8 mouse cellular contexts compared by ENCODE assay signal in the genomic region with DNA sequence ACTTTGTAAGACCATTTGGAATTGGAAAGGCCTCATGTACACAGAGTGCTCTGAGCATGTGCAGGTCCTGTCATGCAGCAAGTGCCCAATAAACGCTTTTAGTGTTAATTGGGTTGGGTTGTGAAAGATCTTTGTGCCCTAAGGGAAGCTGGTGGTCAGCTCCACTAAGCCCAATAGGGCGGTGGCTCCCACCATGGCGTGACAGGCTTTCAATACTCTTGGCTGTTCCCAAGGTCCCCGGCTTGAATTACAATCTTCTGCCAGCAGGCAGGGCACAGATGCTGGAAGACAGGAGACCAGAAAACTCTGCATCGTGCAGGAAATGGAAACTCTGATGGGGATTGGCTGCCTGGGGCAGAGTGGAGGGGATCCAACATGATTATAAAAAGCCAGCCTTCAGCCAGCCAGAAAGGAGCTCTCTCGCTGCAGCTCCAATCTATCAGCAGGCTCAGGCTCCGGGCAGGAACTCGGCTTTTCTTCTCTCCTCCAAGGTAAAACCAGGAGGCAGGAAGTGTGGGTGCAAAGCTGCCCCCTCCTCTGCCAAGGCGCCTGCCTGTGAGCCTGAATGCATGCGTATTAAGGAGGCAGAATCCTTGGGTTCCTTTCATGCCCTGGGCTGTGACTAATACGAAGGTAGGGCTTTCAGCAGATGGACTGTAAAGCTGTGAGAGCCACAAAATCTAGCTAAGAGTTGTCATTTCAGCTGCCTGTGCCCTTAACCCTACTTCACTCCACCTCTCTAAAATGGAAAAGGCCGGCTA. TPM values are rescaled to one million over a fixed set of nuclear protein-coding genes. Genes with fewer than 3 reads are reported as not detected.
A peak's percentile ranks its signal among the peaks of the same experiment; 100 is the strongest.
DNase-seq lines count a peak whose midpoint lies in the region; ATAC-seq and TF ChIP-seq lines count a peak whose summit lies in the region.

No protein-coding gene starts in this region.

- TF ChIP-seq CTCF in olfactory bulb, adult 2 months (IDR thresholded peaks at IDR 0.05; ENCODE audit: insufficient read depth, low read depth, low read length), result 0 out of 2 replicates have a peak, but pooled peaks have one; percentile 6

- no peaks in the 10 kb centered on the region for H3K36me3 ChIP-seq in lung, embryonic 16.5 days (ENCODE audit: control insufficient read depth, insufficient read depth, low read length)
- no peaks in the 10 kb centered on the region for H3K36me3 ChIP-seq in forebrain, embryonic 10.5 days (replicated peaks)
- no peaks in the 10 kb centered on the region for H3K36me3 ChIP-seq in hindbrain, embryonic 15.5 days

- no peak for DNase-seq in lung, postnatal 36 days
- no peak for DNase-seq in forebrain, embryonic 10.5 days (ENCODE audit: extremely low spot score, low spot score)
- peak; percentile 58 to 59 for DNase-seq in layer of hippocampus, postnatal 36 days
- DNase-seq in liver, result no peak
- no peak for DNase-seq in thymus, postnatal 14 days

- ATAC-seq in lung, embryonic 16.5 days (ENCODE audit: low read depth), result peak; percentile 42; the same call in 1 of the 2 replicates
- peak; percentile 78 for ATAC-seq in hindbrain, embryonic 15.5 days (ENCODE audit: low FRiP score, low read depth)

- TF ChIP-seq POLR2A in olfactory bulb, adult 2 months (IDR thresholded peaks at IDR 0.05; ENCODE audit: insufficient read depth, low read depth, low read length), result no peak

- no peaks in the 10 kb centered on the region for H3K27me3 ChIP-seq in lung, embryonic 16.5 days (ENCODE audit: control insufficient read depth, insufficient read depth, low read depth, low read length)
- H3K27me3 ChIP-seq in forebrain, embryonic 10.5 days (ENCODE audit: poor library complexity, severe bottlenecking), result peaks cover 22% of the 10 kb centered on the region
- no peaks in the 10 kb centered on the region for H3K27me3 ChIP-seq in hindbrain, embryonic 15.5 days

- H3K9me3 ChIP-seq in lung, embryonic 16.5 days (ENCODE audit: control insufficient read depth, low read length), result no peaks in the 10 kb centered on the region
- no peaks in the 10 kb centered on the region for H3K9me3 ChIP-seq in forebrain, embryonic 10.5 days
- no peaks in the 10 kb centered on the region for H3K9me3 ChIP-seq in hindbrain, embryonic 15.5 days

- peaks cover 2% of the 10 kb centered on the region; the same call in 1 of the 2 replicates for H3K4me1 ChIP-seq in lung, embryonic 16.5 days (replicated peaks; ENCODE audit: control insufficient read depth, insufficient read depth, low read length)
- H3K4me1 ChIP-seq in forebrain, embryonic 10.5 days, result peaks cover 46% of the 10 kb centered on the region
- H3K4me1 ChIP-seq in hindbrain, embryonic 15.5 days (replicated peaks), result peaks cover 24% of the 10 kb centered on the region
- peaks cover 21% of the 10 kb centered on the region for H3K4me1 ChIP-seq in olfactory bulb, adult 2 months (ENCODE audit: control insufficient read depth, insufficient read depth, low read length)

- no peak overlapping the region; the same call in 1 of the 2 replicates for H3K27ac ChIP-seq in lung, embryonic 16.5 days (ENCODE audit: low read length)
- peak overlapping the region; percentile 64 for H3K27ac ChIP-seq in forebrain, embryonic 10.5 days
- H3K27ac ChIP-seq in hindbrain, embryonic 15.5 days (replicated peaks), result peak overlapping the region; percentile 79
- 0 out of 2 replicates have a peak overlapping the region, but pooled peaks have one; percentile 4 for H3K27ac ChIP-seq in olfactory bulb, adult 2 months (ENCODE audit: insufficient read depth, low read depth, low read length)

- 49% methylated on average over 12 of the region's 12 CpGs for WGBS in lung, embryonic 16.5 days
- WGBS in forebrain, embryonic 10.5 days, result 56% methylated on average over 12 of the region's 12 CpGs
- 35% methylated on average over 12 of the region's 12 CpGs for WGBS in hindbrain, embryonic 15.5 days
- WGBS in olfactory bulb, adult 2 months, result 23% methylated on average over 12 of the region's 12 CpGs

- no peak overlapping the region for H3K9ac ChIP-seq in lung, embryonic 16.5 days (ENCODE audit: low read length)
- peak overlapping the region; percentile 26; the same call in 1 of the 2 replicates for H3K9ac ChIP-seq in hindbrain, embryonic 15.5 days

- no peak overlapping the region for H3K4me2 ChIP-seq in lung, embryonic 16.5 days (ENCODE audit: low read depth, low read length)
- H3K4me2 ChIP-seq in hindbrain, embryonic 15.5 days, result peak overlapping the region; percentile 29

- no peak overlapping the region for H3K4me3 ChIP-seq in lung, embryonic 16.5 days (ENCODE audit: low read length)
- no peak overlapping the region for H3K4me3 ChIP-seq in forebrain, embryonic 10.5 days
- no peak overlapping the region for H3K4me3 ChIP-seq in hindbrain, embryonic 15.5 days
- no peak overlapping the region for H3K4me3 ChIP-seq in olfactory bulb, adult 2 months (ENCODE audit: insufficient read depth, low read depth, low read length)

RNA-seq across cellular contexts. Expression of gene Fam76a, which starts 16.0 kb away (rescaled TPM):
- polyA plus RNA-seq in lung, embryonic 16.5 days (2015; fragmentation: Nextera tagmentation; extraction: Ambion mirVana), result 42.9 and 44.5 TPM in 2 replicates
- 29.7 and 32.2 TPM in 2 replicates for polyA plus RNA-seq in forebrain, embryonic 10.5 days (2016; fragmentation: Nextera tagmentation; extraction: Ambion mirVana)
- polyA plus RNA-seq in hindbrain, embryonic 15.5 days (2015; fragmentation: Nextera tagmentation; extraction: Ambion mirVana), result 35.7 and 38.3 TPM in 2 replicates
- total RNA-seq in layer of hippocampus, postnatal 36 days (2021), result 10 to 100 TPM; 52.4 to 53.3 TPM
- not detected in 2 replicates for polyA plus RNA-seq in olfactory bulb, adult 2 months (2012; ENCODE audit: insufficient read depth, insufficient read length, low replicate concordance, missing spikeins)

RNA-seq across cellular contexts. Expression of gene Fgr, which starts 35.5 kb away (rescaled TPM):
- 0.79 and 1.2 TPM in 2 replicates for polyA plus RNA-seq in lung, embryonic 16.5 days (2015; fragmentation: Nextera tagmentation; extraction: Ambion mirVana)
- 0.06 and 0.11 TPM in 2 replicates for polyA plus RNA-seq in forebrain, embryonic 10.5 days (2016; fragmentation: Nextera tagmentation; extraction: Ambion mirVana)
- 0.04 and 0.21 TPM in 2 replicates for polyA plus RNA-seq in hindbrain, embryonic 15.5 days (2015; fragmentation: Nextera tagmentation; extraction: Ambion mirVana)
- total RNA-seq in layer of hippocampus, postnatal 36 days (2021), result under 1 TPM in 1 of 2 experiments, not detected in 1; 0.66 TPM
- not detected in 2 replicates for polyA plus RNA-seq in olfactory bulb, adult 2 months (2012; ENCODE audit: insufficient read depth, insufficient read length, low replicate concordance, missing spikeins)

RNA-seq across cellular contexts. Expression of gene Stx12, which starts 54.1 kb away (rescaled TPM):
- polyA plus RNA-seq in lung, embryonic 16.5 days (2015; fragmentation: Nextera tagmentation; extraction: Ambion mirVana), result 64.1 and 68.4 TPM in 2 replicates
- 52.8 and 53.9 TPM in 2 replicates for polyA plus RNA-seq in forebrain, embryonic 10.5 days (2016; fragmentation: Nextera tagmentation; extraction: Ambion mirVana)
- polyA plus RNA-seq in hindbrain, embryonic 15.5 days (2015; fragmentation: Nextera tagmentation; extraction: Ambion mirVana), result 133 and 145 TPM in 2 replicates
- total RNA-seq in layer of hippocampus, postnatal 36 days (2021), result 100 to 1,000 TPM; 102 to 108 TPM
- polyA plus RNA-seq in olfactory bulb, adult 2 months (2012; ENCODE audit: insufficient read depth, insufficient read length, low replicate concordance, missing spikeins), result not detected in 2 replicates

Comparison
In these comparisons a context has a peak if more than half of its experiments do, and no peak if none do; other contexts are left out.
1. DNase-seq: peak in layer of hippocampus, postnatal 36 days (2 of 2); none in lung, postnatal 36 days (single experiment), forebrain, embryonic 10.5 days (single experiment), liver (single experiment) and thymus, postnatal 14 days (single experiment).